Mouse (Mus musculus) kidney, embryonic 15.5 days (tissue): Measurements from ENCODE around the gene Mas1. TPM values are rescaled to one million over a fixed set of nuclear protein-coding genes. Genes with fewer than 3 reads are reported as not detected.
"Not testable (repeated sequence)": the region's sequence is repeated elsewhere in the genome, so short reads cannot be mapped to it uniquely, and the experiment has no call there.

Source experiments
- ATAC-seq: fragments of 200-750 bp; cut with Nextera tagmentation; replicated peaks from 2 replicates; pipeline ENCODE4 v1.8.0; 2017; ENCODE audit warnings: moderate TSS enrichment; ENCODE audit not compliant: low FRiP score
- H3K27ac ChIP-seq: fragments of 300-500 bp; sonication (generic); 2 replicates; pipeline ENCODE4 v1.5.1; 2015; ENCODE audit warnings: mild to moderate bottlenecking, inconsistent platforms
- H3K27me3 ChIP-seq: fragments of 300-500 bp; sonication (generic); 2 replicates; pipeline ENCODE4 v1.6.1; 2015; ENCODE audit warnings: inconsistent platforms
- H3K36me3 ChIP-seq: fragments of 300-500 bp; sonication (generic); 2 replicates; pipeline ENCODE4 v1.6.1; 2015; ENCODE audit warnings: inconsistent platforms
- H3K4me1 ChIP-seq: fragments of 300-500 bp; sonication (generic); 2 replicates; pipeline ENCODE4 v1.6.1; 2015; ENCODE audit warnings: inconsistent platforms
- H3K4me2 ChIP-seq: fragments of 300-500 bp; sonication (generic); 2 replicates; pipeline ENCODE4 v1.6.1; 2015; ENCODE audit warnings: moderate library complexity, mild to moderate bottlenecking, inconsistent platforms
- H3K4me3 ChIP-seq: fragments of 300-500 bp; sonication (generic); replicated peaks from 2 replicates; pipeline ENCODE4 v1.5.1; 2015; ENCODE audit warnings: mild to moderate bottlenecking, inconsistent platforms
- H3K9ac ChIP-seq: fragments of 300-500 bp; sonication (generic); 2 replicates; pipeline ENCODE4 v1.6.1; 2015; ENCODE audit warnings: mild to moderate bottlenecking, inconsistent platforms
- H3K9me3 ChIP-seq: fragments of 300-500 bp; sonication (generic); replicated peaks from 2 replicates; pipeline ENCODE4 v1.6.1; 2016; ENCODE audit warnings: inconsistent platforms
- WGBS: fragments of 180-500 bp; shearing (Covaris S2); methylation state at CpG from one replicate; pipeline ENCODE4 v1.1.7; 2015; ENCODE audit warnings: mixed read lengths; 5-methylcytosine and 5-hydroxymethylcytosine counted together
- polyA plus RNA-seq: library from polyadenylated mRNA; unstranded; fragments of >200 nt; fragmentation: Nextera tagmentation; extraction: Ambion mirVana; gene quantifications from 2 replicates; pipeline ENCODE4 v1.2.1, GENCODE M21; 2015

Mas1 gene
- polyA plus RNA-seq, 1 experiment from 2014 or later, result 0.77 TPM

DNA sequence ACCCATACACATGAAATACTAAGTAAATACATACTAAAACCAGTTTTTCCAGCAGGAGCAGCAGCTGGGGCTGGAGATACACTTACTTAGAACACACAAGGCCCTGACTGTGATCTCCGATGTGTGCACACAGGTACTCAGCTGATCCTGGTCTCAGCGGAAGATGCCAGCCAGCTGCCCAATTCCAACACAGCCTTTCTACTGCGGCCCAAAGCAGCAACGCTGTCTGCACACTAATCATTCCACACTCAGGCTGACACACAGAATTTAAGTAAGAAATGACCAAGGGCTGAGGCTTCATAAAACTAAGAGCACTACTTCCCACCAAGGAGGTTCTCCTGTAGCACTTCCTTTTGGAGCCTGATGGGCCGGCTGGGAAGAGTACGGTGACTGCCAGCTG, 34.3 kb upstream of the Mas1 start:
- Histone ChIP-seq H3K9ac (no peak overlapping the region), H3K27me3 (no peaks in the 10 kb centered on the region), H3K36me3 (peaks cover 32% of the 10 kb centered on the region), H3K9me3 (no peaks in the 10 kb centered on the region), H3K4me3 (no peak overlapping the region), H3K4me1 (no peaks in the 10 kb centered on the region), H3K27ac (no peak overlapping the region), H3K4me2 (no peak overlapping the region)
- 92% methylated on average over 6 of the region's 6 CpGs for WGBS
- no peak for ATAC-seq

DNA sequence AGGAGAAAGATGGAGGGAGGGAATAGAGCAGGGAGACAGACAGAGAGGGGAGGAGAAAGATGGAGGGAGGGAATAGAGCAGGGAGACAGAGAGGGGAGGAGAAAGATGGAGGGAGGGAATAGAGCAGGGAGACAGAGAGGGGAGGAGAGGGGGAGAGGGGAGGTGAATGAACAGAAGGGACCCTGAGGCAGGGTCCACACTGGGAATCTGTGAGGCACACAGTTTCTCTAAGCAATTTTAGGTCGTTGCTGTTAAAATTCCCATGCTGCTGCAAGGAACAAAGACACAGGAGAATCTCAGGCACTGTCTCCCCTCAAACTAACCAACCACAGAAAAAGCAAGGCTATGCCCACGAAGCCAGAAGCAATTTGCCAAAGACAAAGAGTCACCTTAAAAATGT, 30.7 kb upstream of the Mas1 start:
- not testable (repeated sequence) for H3K9ac ChIP-seq, H3K4me1 ChIP-seq, H3K4me3 ChIP-seq, H3K27me3 ChIP-seq, ATAC-seq, H3K9me3 ChIP-seq, H3K4me2 ChIP-seq
- H3K27ac ChIP-seq, result peak overlapping the region; percentile 56
- 28% methylated on average over 2 of the region's 2 CpGs for WGBS
- peaks cover 19% of the 10 kb centered on the region for H3K36me3 ChIP-seq

DNA sequence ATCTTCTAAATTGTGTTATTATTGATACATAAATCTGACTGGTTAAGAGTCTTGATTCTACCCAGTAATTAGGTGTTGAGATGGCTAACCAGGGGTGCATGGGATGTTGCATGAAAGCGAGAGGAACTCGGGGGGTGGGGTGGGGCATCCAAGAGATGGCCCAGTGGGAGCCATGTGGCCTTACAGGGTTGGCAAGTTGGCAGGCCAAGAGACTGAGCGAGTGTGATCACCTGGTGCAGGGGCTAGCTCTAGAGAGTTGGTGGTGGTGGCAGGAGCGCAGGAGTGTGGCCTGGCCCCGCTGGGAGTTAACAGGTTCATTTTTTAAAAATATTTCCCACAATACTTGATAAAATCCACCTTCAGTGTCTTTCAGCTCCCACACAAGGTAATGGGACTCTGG, 29.7 kb upstream of the Mas1 start:
- H3K27ac ChIP-seq, result no peak overlapping the region

DNA sequence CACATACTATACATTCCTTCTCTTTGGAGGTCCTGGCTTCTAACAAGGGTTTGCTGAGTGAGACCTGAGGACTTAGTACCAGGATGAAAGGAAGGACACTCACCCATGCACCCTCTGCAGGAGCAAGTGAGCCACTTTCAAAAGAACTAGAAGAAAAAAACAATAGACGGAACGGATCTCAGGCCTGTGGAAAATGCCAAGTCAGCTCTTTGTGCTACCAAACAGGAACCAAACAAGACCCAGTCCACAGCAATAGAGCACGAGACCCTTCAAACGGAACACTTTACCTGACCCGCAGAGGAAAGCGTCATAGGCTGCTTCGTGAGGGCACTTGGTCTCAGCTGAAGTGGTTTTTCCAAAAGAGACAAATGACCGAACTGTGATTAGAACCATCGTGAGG, 24.1 kb upstream of the Mas1 start:
- Histone ChIP-seq H3K9me3 (no peaks in the 10 kb centered on the region), H3K27me3 (no peaks in the 10 kb centered on the region), H3K4me1 (peaks cover 6% of the 10 kb centered on the region; the same call in 1 of the 2 replicates), H3K27ac (no peak overlapping the region), H3K4me2 (no peak overlapping the region), H3K4me3 (no peak overlapping the region), H3K9ac (no peak overlapping the region), H3K36me3 (peaks cover 5% of the 10 kb centered on the region)
- 90% methylated on average over 9 of the region's 9 CpGs for WGBS
- ATAC-seq, result no peak

More for the DNA sequence above, 29.7 kb upstream of the Mas1 start:
- Histone ChIP-seq H3K9ac (no peak overlapping the region), H3K4me1 (no peaks in the 10 kb centered on the region), H3K27me3 (no peaks in the 10 kb centered on the region), H3K9me3 (no peaks in the 10 kb centered on the region), H3K4me2 (no peak overlapping the region), H3K36me3 (peaks cover 14% of the 10 kb centered on the region), H3K4me3 (no peak overlapping the region)
- ATAC-seq, result peak; percentile 52
- WGBS, result 85% methylated on average over 5 of the region's 5 CpGs

DNA sequence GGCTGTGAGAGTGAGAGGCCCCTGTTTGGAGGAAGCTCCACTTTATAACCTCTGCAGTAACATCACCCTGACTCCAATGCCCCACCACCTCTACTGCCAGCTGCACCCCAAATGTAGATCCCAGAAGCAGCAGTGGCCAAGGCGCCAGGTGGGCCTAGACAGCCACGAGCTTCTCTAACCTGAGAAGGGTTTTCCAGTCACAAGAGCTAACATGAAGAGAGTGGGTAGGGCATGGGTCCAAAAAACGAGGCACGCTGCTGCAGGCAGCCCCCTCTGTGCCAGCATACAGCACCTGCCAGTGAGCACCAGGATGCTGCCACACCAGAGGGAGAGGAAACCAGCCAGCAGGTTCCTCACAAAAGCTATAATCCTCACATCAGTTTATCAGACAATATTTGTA, 23.1 kb upstream of the Mas1 start:
- WGBS, result 92% methylated on average over 4 of the region's 4 CpGs
- H3K36me3 ChIP-seq, result peaks cover 5% of the 10 kb centered on the region

DNA sequence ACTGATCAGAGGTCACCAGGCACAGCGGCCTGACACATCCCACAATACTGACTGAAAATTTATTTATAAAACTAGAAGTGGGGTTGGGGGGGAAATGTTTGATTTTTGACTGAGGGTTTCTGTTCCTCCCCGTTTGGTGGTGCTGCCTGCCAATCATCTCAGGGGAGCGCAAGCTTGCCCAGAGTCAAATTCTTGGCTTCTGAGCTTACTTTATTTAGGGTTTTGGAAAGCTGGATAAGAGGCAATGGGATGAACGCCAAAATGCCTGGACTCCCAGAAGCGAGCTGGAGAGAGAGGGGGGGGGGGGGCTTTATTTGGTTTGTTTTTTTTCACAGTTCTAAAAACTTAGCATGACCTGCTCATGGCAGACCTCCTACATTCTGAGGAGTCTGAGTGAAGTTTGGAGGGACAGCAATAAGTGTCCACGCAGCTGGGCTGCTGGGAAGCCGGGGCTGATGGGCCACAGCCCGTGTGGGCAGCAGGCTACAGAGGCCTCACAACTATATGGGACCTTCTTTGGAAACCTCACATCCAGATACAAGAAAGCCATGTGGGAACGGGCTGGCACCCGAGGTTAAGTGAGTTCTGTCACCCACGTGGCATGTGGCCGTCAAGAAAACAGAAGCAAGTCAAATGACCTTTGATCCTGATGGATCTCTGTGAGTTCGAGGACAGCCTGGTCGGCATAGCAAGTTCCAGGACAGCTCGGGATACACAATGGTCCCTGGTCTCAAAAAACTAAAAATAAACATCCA, 19.3 kb upstream of the Mas1 start:
- Histone ChIP-seq H3K4me3 (no peak overlapping the region), H3K9me3 (no peaks in the 10 kb centered on the region), H3K4me2 (no peak overlapping the region), H3K27me3 (no peaks in the 10 kb centered on the region), H3K9ac (no peak overlapping the region), H3K4me1 (peaks cover 10% of the 10 kb centered on the region; the same call in 1 of the 2 replicates), H3K36me3 (peaks cover 5% of the 10 kb centered on the region), H3K27ac (0 out of 2 replicates have a peak overlapping the region, but pooled peaks have one; percentile 45)
- WGBS, result 71% methylated on average over 15 of the region's 15 CpGs
- ATAC-seq, result no peak

More for the DNA sequence above, 23.1 kb upstream of the Mas1 start:
- H3K4me3 ChIP-seq, result no peak overlapping the region
- H3K9ac ChIP-seq, result no peak overlapping the region
- no peaks in the 10 kb centered on the region for H3K9me3 ChIP-seq
- no peak overlapping the region for H3K27ac ChIP-seq
- no peak overlapping the region for H3K4me2 ChIP-seq
- H3K4me1 ChIP-seq, result peaks cover 10% of the 10 kb centered on the region; the same call in 1 of the 2 replicates
- ATAC-seq, result no peak
- H3K27me3 ChIP-seq, result no peaks in the 10 kb centered on the region

DNA sequence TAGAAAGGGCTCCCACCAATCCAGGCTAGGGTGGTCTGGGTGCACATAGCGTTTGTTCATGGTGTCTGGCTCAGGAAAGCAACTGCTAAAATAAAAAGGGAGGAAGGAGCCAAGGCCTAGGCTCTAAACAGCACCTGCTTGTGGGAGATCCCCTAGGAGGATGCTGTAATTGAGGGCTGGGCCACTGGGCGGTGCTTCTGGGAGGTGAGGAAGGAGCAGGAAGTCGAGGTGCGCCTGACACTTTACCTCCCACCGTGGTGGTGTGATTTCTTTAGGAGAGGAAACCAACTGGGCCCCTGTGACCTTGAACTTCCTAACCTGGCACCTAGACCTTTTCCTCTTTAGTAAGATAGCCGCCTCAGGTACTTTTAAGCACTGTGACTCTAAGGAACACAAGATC, 18.7 kb upstream of the Mas1 start:
- Histone ChIP-seq H3K4me2 (no peak overlapping the region), H3K4me1 (peaks cover 10% of the 10 kb centered on the region; the same call in 1 of the 2 replicates), H3K9me3 (no peaks in the 10 kb centered on the region), H3K27me3 (no peaks in the 10 kb centered on the region), H3K36me3 (peaks cover 5% of the 10 kb centered on the region), H3K9ac (no peak overlapping the region), H3K4me3 (no peak overlapping the region), H3K27ac (no peak overlapping the region)
- 36% methylated on average over 6 of the region's 6 CpGs for WGBS
- ATAC-seq, result no peak

DNA sequence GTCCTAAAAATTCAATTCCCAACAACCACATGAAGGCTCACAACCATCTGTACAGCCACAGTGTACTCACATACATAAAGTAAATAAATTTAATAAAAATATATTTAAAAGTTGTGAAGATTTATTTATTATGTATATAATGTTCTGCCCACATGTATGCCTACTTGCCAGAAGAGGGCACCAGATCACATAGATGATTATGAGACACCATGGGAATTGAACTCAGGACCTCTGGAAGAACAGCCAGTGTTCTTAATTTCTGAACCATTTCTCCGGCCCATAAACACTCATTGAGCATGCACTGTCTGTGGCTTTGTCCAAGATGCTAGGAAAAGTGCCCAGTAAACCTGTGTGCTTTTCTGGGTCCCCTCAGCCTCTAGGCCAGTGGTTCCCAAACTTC, 13.3 kb upstream of the Mas1 start:
- no peak for ATAC-seq
- Histone ChIP-seq H3K27ac (no peak overlapping the region), H3K9ac (no peak overlapping the region), H3K9me3 (no peaks in the 10 kb centered on the region), H3K4me1 (peaks cover 6% of the 10 kb centered on the region; the same call in 1 of the 2 replicates), H3K4me2 (no peak overlapping the region), H3K27me3 (peaks cover 8% of the 10 kb centered on the region; the same call in 1 of the 2 replicates), H3K36me3 (no peaks in the 10 kb centered on the region), H3K4me3 (no peak overlapping the region)
- 85% methylated on average over 1 of the region's 1 CpGs for WGBS

DNA sequence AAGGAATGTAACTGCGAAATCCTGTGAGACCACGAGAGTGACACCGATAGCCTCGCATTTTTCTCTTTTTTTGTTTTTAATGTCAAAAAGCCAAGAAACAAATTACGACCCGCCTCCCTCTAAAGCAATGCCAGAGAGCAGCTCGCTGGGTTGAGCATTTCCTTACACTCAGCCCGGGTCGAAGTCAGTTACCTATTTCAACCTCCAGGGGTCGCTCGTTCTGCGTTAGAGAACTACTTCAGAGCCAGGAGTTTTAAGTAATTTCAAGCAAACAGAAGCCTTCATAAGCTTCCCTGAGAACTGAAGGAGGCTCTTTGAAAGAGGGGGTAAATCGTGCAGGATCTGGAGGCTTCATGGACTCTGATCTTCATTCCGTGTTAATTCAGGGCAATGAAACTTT, 12.2 kb upstream of the Mas1 start:
- peak overlapping the region; percentile 18 for H3K4me3 ChIP-seq
- no peak overlapping the region for H3K27ac ChIP-seq
- no peaks in the 10 kb centered on the region for H3K36me3 ChIP-seq
- no peaks in the 10 kb centered on the region for H3K9me3 ChIP-seq
- peaks cover 6% of the 10 kb centered on the region; the same call in 1 of the 2 replicates for H3K4me1 ChIP-seq
- 3% methylated on average over 14 of the region's 14 CpGs for WGBS
- H3K4me2 ChIP-seq, result peak overlapping the region; percentile 55
- peak overlapping the region; percentile 17; the same call in 1 of the 2 replicates for H3K9ac ChIP-seq
- ATAC-seq, result peak; percentile 76
- H3K27me3 ChIP-seq, result peaks cover 8% of the 10 kb centered on the region; the same call in 1 of the 2 replicates

DNA sequence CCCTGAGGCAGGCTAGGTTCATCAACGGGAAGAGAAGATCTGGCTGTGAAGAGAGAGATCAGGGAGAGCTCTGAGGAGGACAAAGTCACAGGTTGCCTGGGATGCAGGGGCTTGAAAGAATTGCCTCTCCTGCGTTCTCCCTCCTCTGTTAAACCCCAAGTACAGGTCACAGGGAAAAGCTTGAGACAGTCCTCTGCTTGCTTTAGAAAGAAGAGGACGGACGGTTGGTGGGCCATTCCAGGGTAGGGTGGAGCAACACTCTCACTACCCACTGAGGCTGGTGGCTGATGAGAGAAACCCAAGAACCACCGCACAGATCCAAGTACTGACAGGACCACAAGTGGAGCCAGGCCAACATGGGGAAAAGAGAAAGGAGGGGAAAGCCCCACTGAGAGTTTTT, 7.8 kb upstream of the Mas1 start, which contains the start of gene Mrgprh:
Mrgprh (plus strand) TSS at position 301 of the 400 bp plus-strand sequence.
- peaks cover 10% of the 10 kb centered on the region; the same call in 1 of the 2 replicates for H3K4me1 ChIP-seq
- no peak for ATAC-seq
- peaks cover 13% of the 10 kb centered on the region; the same call in 1 of the 2 replicates for H3K27me3 ChIP-seq
- H3K4me3 ChIP-seq, result no peak within 1 kb of the TSS
- no peak within 1 kb of the TSS for H3K27ac ChIP-seq
- no peak within 1 kb of the TSS for H3K9ac ChIP-seq
- 87% methylated on average over 5 of the region's 5 CpGs for WGBS
- H3K9me3 ChIP-seq, result no peaks in the 10 kb centered on the region
- H3K4me2 ChIP-seq, result no peak within 1 kb of the TSS
- no peaks in the 10 kb centered on the region for H3K36me3 ChIP-seq

DNA sequence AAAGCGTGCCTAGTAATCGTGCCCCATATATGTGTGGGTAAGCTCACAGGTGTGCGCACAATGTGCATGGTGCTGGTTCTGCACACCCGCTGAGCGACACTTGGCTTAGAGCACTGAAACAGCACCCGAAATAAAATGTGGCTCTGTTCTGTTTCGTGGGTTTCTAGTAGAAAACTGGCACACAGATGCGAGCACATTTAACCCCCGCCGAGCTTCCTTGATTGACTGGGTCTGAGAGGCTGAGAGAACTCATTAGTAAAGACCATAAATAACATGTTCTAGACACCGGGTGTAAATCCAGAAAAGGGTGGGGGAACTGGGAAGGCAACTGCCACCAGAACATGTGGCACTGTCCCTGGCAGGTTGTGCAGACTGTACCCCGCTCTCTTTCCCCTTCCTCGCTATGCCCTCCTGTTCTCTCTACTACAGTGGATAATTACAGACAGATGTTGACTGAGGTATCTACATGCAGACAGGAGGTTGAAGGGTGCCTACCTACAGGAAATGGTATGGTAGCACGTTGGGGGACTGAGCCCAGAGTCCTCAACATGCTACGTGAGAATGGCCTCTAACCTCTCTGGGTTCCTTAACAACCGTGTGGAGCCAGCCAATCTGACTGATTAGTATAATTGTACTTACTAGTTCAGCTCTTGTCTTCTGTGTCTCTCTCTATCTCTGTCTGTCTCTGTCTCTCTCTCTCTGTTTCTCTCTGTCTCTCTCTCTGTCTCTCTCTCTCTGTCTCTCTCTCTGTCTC, 4.5 kb upstream of the Mas1 start:
- Histone ChIP-seq H3K4me3 (no peak overlapping the region), H3K4me2 (no peak overlapping the region), H3K27ac (no peak overlapping the region), H3K36me3 (no peaks in the 10 kb centered on the region), H3K4me1 (peaks cover 4% of the 10 kb centered on the region; the same call in 1 of the 2 replicates), H3K9ac (no peak overlapping the region), H3K27me3 (0 out of 2 replicates have a peak, but pooled peaks cover 5% of the 10 kb centered on the region), H3K9me3 (no peaks in the 10 kb centered on the region)
- WGBS, result 53% methylated on average over 16 of the region's 16 CpGs
- no peak for ATAC-seq

DNA sequence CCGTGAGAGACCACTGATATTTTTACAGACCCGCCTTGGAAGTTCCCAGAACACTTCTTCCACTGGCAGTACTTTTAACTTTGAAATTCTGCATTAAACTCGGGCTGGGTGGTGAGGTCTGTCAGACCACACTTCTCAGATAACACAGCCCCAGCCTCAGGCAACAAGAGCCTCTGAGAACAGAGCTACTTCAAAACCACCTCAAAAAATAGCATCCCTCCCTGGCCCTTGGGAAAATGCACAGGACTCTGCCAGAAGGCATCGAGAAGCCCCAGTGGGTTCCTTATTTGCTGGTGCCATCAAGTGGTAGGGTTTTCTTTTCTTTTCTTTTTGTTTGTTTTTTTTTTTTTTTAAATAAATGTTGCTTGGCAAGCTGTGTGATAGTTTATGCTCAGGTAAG, 697 bp upstream of the Mas1 start:
- H3K27me3 ChIP-seq, result 0 out of 2 replicates have a peak, but pooled peaks cover 5% of the 10 kb centered on the region
- H3K4me1 ChIP-seq, result peaks cover 4% of the 10 kb centered on the region; the same call in 1 of the 2 replicates
- H3K36me3 ChIP-seq, result no peaks in the 10 kb centered on the region
- no peak overlapping the region for H3K4me2 ChIP-seq
- 29% methylated on average over 4 of the region's 4 CpGs for WGBS
- no peaks in the 10 kb centered on the region for H3K9me3 ChIP-seq
- ATAC-seq, result no peak
- no peak overlapping the region for H3K27ac ChIP-seq
- H3K9ac ChIP-seq, result no peak overlapping the region
- H3K4me3 ChIP-seq, result no peak overlapping the region
